Mouse (Mus musculus) midbrain, embryonic 15.5 days (tissue): ENCODE results near the gene Mospd3. TPM values are rescaled to one million over a fixed set of nuclear protein-coding genes. Genes with fewer than 3 reads are reported as not detected.
A peak's percentile ranks its signal among the peaks of the same experiment; 100 is the strongest.

Experiments
- ATAC-seq: fragments of 200-750 bp; cut with Nextera tagmentation; replicated peaks from 2 replicates; pipeline ENCODE4 v1.8.0; 2017; ENCODE audit warnings: moderate TSS enrichment
- H3K27ac ChIP-seq: fragments of 300-500 bp; sonication (generic); 2 replicates; pipeline ENCODE4 v1.5.1; 2015; ENCODE audit warnings: mild to moderate bottlenecking, inconsistent platforms
- H3K27me3 ChIP-seq: fragments of 300-500 bp; sonication (generic); replicated peaks from 2 replicates; pipeline ENCODE4 v1.6.1; 2015; ENCODE audit warnings: inconsistent platforms
- H3K36me3 ChIP-seq: fragments of 300-500 bp; sonication (generic); replicated peaks from 2 replicates; pipeline ENCODE4 v1.6.1; 2015; ENCODE audit warnings: inconsistent platforms
- H3K4me1 ChIP-seq: fragments of 300-500 bp; sonication (generic); 2 replicates; pipeline ENCODE4 v1.6.1; 2015; ENCODE audit warnings: inconsistent platforms
- H3K4me2 ChIP-seq: fragments of 300-500 bp; sonication (generic); 2 replicates; pipeline ENCODE4 v1.6.1; 2015; ENCODE audit warnings: inconsistent platforms, mild to moderate bottlenecking, moderate library complexity
- H3K4me3 ChIP-seq: fragments of 300-500 bp; sonication (generic); 2 replicates; pipeline ENCODE4 v1.5.1; 2015; ENCODE audit warnings: mild to moderate bottlenecking, inconsistent platforms
- H3K9ac ChIP-seq: fragments of 300-500 bp; sonication (generic); 2 replicates; pipeline ENCODE4 v1.6.1; 2015; ENCODE audit warnings: mild to moderate bottlenecking, inconsistent platforms
- H3K9me3 ChIP-seq: fragments of 300-500 bp; sonication (generic); 2 replicates; pipeline ENCODE4 v1.6.1; 2016; ENCODE audit warnings: inconsistent platforms
- WGBS: fragments of 180-500 bp; shearing (Covaris S2); methylation state at CpG from one replicate; pipeline ENCODE4 v1.1.7; 2015; ENCODE audit warnings: mixed read lengths; 5-methylcytosine and 5-hydroxymethylcytosine counted together
- polyA plus RNA-seq: library from polyadenylated mRNA; unstranded; fragments of >200 nt; fragmentation: Nextera tagmentation; extraction: Ambion mirVana; gene quantifications from 2 replicates; pipeline ENCODE4 v1.2.1, GENCODE M21; 2015

Gene Mospd3
- polyA plus RNA-seq, 1 experiment from 2014 or later, result 66.9 TPM

GRCm38 (mm10) chr5:137598100-137598826 is 2.6 kb downstream of the Mospd3 start:
- H3K4me3 ChIP-seq, result no peak overlapping the region
- H3K27me3 ChIP-seq, result no peaks in the 10 kb centered on the region
- WGBS, result 82% methylated on average over 2 of the region's 2 CpGs

GRCm38 (mm10) chr5:137597625-137598024 is 3.2 kb downstream of the Mospd3 start:
- no peak overlapping the region for H3K4me3 ChIP-seq
- 96% methylated on average over 6 of the region's 6 CpGs for WGBS
- ATAC-seq, result no peak
- no peaks in the 10 kb centered on the region for H3K27me3 ChIP-seq
- H3K4me2 ChIP-seq, result no peak overlapping the region
- 0 out of 2 replicates have a peak, but pooled peaks cover 3% of the 10 kb centered on the region for H3K36me3 ChIP-seq
- no peaks in the 10 kb centered on the region for H3K9me3 ChIP-seq
- no peak overlapping the region for H3K27ac ChIP-seq
- H3K9ac ChIP-seq, result no peak overlapping the region
- peaks cover 31% of the 10 kb centered on the region for H3K4me1 ChIP-seq

More at GRCm38 (mm10) chr5:137598100-137598826, 2.6 kb downstream of the Mospd3 start:
- Histone ChIP-seq H3K9ac (no peak overlapping the region), H3K9me3 (no peaks in the 10 kb centered on the region), H3K4me1 (peaks cover 33% of the 10 kb centered on the region), H3K4me2 (no peak overlapping the region), H3K27ac (no peak overlapping the region), H3K36me3 (0 out of 2 replicates have a peak, but pooled peaks cover 3% of the 10 kb centered on the region)
- no peak for ATAC-seq

GRCm38 (mm10) chr5:137596601-137597261 is 4.1 kb downstream of the Mospd3 start:
- ATAC-seq, result no peak
- Histone ChIP-seq H3K4me2 (peak overlapping the region; percentile 30), H3K36me3 (0 out of 2 replicates have a peak, but pooled peaks cover 3% of the 10 kb centered on the region), H3K4me1 (peaks cover 26% of the 10 kb centered on the region), H3K27me3 (no peaks in the 10 kb centered on the region), H3K27ac (no peak overlapping the region), H3K4me3 (0 out of 2 replicates have a peak overlapping the region, but pooled peaks have one; percentile 8), H3K9me3 (no peaks in the 10 kb centered on the region), H3K9ac (no peak overlapping the region)
- WGBS, result 35% methylated on average over 28 of the region's 30 CpGs

- Histone ChIP-seq H3K36me3 (0 out of 2 replicates have a peak, but pooled peaks cover 3% of the 10 kb centered on the region), H3K27ac (no peak overlapping the region), H3K4me1 (peaks cover 21% of the 10 kb centered on the region), H3K4me3 (no peak overlapping the region), H3K27me3 (no peaks in the 10 kb centered on the region), H3K4me2 (no peak overlapping the region), H3K9me3 (no peaks in the 10 kb centered on the region), H3K9ac (no peak overlapping the region)
- no peak for ATAC-seq
- 63% methylated on average over 7 of the region's 7 CpGs for WGBS
Observed at GRCm38 (mm10) chr5:137595921-137596320, 4.9 kb downstream of the Mospd3 start.

DNA sequence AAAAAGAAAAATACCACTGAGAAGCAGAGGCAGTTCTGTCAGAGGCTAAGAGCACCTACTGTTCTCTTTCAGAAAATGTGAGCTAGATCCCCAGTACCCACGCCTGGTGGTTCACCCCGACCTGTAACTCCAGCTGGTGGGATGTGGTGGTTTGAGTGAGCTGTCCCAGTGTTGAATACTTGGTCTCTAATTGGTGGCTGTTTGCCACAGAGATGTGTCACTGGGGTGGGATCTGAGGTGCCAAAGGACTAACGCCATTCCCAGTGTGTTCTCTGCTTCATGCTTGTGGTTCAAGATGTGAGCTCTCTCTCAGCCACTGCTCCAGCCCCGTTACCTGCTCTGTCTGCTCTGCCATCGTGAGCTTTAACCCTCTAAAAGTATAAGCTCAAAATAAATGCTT is 10.4 kb downstream of the Mospd3 start:
- Histone ChIP-seq H3K27me3 (no peaks in the 10 kb centered on the region), H3K4me1 (no peaks in the 10 kb centered on the region), H3K27ac (no peak overlapping the region), H3K4me3 (no peak overlapping the region), H3K9me3 (no peaks in the 10 kb centered on the region), H3K9ac (no peak overlapping the region), H3K36me3 (no peaks in the 10 kb centered on the region), H3K4me2 (no peak overlapping the region)
- ATAC-seq, result no peak
- WGBS, result 78% methylated on average over 5 of the region's 5 CpGs

DNA sequence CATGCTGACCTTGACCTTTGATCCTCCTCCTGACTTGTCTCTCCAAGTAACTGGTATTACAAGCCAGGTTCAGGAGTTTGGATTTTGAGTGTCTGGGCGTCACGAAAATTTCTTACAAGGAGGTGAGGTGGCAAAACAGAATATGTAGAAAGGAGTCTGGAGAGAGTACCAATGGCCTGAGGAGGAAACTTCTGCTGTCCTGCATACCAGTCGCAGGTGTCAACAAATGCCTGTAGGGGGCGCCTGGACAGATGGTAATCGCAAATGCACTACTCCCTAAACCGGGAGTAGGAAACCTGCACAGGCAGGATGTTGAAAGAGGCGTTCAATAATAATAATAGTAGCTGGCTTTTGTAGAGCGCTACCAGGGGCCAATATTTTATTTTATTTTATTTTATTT is 15.9 kb downstream of the Mospd3 start:
- H3K9me3 ChIP-seq, result no peaks in the 10 kb centered on the region
- 36% methylated on average over 8 of the region's 8 CpGs for WGBS
- H3K9ac ChIP-seq, result no peak overlapping the region

DNA sequence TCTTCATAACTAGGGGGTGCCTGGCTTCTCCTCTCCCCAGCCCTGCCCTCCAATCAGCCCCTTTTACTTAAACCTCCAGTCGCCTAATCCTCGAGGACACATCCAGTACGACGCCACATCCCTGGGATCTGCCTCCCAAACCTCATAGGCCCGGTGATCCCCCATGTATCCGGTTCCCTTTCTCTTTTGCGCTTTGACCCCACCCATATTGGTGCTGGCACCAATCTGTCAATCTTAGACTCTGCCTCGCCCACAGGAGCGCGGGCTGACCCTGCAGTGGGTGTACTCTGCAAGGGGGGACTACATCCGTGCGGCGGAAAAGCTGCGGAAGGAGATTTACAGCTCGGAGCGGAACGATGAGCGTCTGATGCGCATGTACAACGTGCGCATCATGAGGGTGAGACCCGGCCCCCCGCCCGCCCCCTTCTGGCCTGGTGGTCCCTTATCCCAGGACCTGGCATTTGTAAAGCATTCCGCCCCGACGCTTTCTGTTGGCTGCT is 17.1 kb downstream of the Mospd3 start:
- H3K4me1 ChIP-seq, result peaks cover 16% of the 10 kb centered on the region
- no peaks in the 10 kb centered on the region for H3K9me3 ChIP-seq
- H3K27me3 ChIP-seq, result no peaks in the 10 kb centered on the region
- ATAC-seq, result peak; percentile 90
- H3K36me3 ChIP-seq, result no peaks in the 10 kb centered on the region
- 15% methylated on average over 27 of the region's 27 CpGs for WGBS
- peak overlapping the region; percentile 84 for H3K27ac ChIP-seq
- H3K9ac ChIP-seq, result peak overlapping the region; percentile 58
- H3K4me2 ChIP-seq, result peak overlapping the region; percentile 64
- peak overlapping the region; percentile 41 for H3K4me3 ChIP-seq

More for the DNA sequence above, 15.9 kb downstream of the Mospd3 start:
- Histone ChIP-seq H3K4me1 (peaks cover 16% of the 10 kb centered on the region), H3K36me3 (no peaks in the 10 kb centered on the region), H3K4me3 (no peak overlapping the region), H3K27me3 (no peaks in the 10 kb centered on the region), H3K27ac (no peak overlapping the region), H3K4me2 (no peak overlapping the region)
- ATAC-seq, result no peak

GRCm38 (mm10) chr5:137582702-137583101 is 18.2 kb downstream of the Mospd3 start:
- WGBS, result 43% methylated on average over 8 of the region's 8 CpGs
- no peaks in the 10 kb centered on the region for H3K36me3 ChIP-seq
- H3K4me1 ChIP-seq, result peaks cover 16% of the 10 kb centered on the region
- ATAC-seq, result 0 out of 2 replicates have a peak, but pooled peaks have one; percentile 20
- peak overlapping the region; percentile 58 for H3K9ac ChIP-seq
- no peaks in the 10 kb centered on the region for H3K9me3 ChIP-seq
- peak overlapping the region; percentile 84 for H3K27ac ChIP-seq
- no peaks in the 10 kb centered on the region for H3K27me3 ChIP-seq
- H3K4me3 ChIP-seq, result peak overlapping the region; percentile 41
- H3K4me2 ChIP-seq, result peak overlapping the region; percentile 64

DNA sequence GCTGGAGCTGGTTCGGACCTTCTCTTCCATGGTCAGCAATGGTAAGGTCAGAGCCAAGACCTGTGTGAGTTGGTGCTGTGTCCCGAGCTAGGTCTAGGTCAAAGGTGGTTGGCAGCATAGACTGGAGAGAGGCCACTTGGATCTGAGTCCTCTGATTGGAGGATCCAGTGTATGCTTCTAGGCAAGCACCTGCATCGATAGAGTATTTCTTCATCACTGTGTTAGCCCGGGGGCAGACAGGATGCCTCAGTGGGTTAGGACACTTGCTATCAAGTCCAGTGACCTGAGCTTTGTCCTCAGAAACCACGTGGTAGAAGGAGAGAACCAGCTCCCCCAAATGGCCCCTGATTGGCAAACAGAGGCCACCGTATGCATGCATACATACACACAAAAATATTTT is 20.6 kb downstream of the Mospd3 start:
- H3K4me1 ChIP-seq, result peaks cover 16% of the 10 kb centered on the region
- H3K9ac ChIP-seq, result no peak overlapping the region
- no peaks in the 10 kb centered on the region for H3K27me3 ChIP-seq
- no peak overlapping the region for H3K27ac ChIP-seq
- no peak overlapping the region for H3K4me2 ChIP-seq
- 85% methylated on average over 6 of the region's 6 CpGs for WGBS
- no peaks in the 10 kb centered on the region for H3K36me3 ChIP-seq
- no peak overlapping the region for H3K4me3 ChIP-seq
- no peak for ATAC-seq
- H3K9me3 ChIP-seq, result no peaks in the 10 kb centered on the region

- WGBS, result 9% methylated on average over 27 of the region's 27 CpGs
- Histone ChIP-seq H3K27me3 (no peaks in the 10 kb centered on the region), H3K27ac (no peak overlapping the region), H3K4me3 (peak overlapping the region; percentile 31), H3K4me1 (0 out of 2 replicates have a peak, but pooled peaks cover 5% of the 10 kb centered on the region), H3K9ac (peak overlapping the region; percentile 20; the same call in 1 of the 2 replicates), H3K9me3 (no peaks in the 10 kb centered on the region), H3K4me2 (peak overlapping the region; percentile 55), H3K36me3 (no peaks in the 10 kb centered on the region)
- ATAC-seq, result no peak
Observed at GRCm38 (mm10) chr5:137574470-137574901, 26.4 kb downstream of the Mospd3 start.

- Histone ChIP-seq H3K36me3 (peaks cover 12% of the 10 kb centered on the region), H3K27me3 (no peaks in the 10 kb centered on the region), H3K9ac (no peak overlapping the region), H3K4me2 (no peak overlapping the region), H3K27ac (no peak overlapping the region), H3K9me3 (no peaks in the 10 kb centered on the region), H3K4me3 (no peak overlapping the region), H3K4me1 (0 out of 2 replicates have a peak, but pooled peaks cover 5% of the 10 kb centered on the region)
- 84% methylated on average over 17 of the region's 17 CpGs for WGBS
- no peak; the same call in 1 of the 2 replicates for ATAC-seq
Observed at GRCm38 (mm10) chr5:137570691-137571586, 29.9 kb downstream of the Mospd3 start.
